Mouse (Mus musculus) stomach, embryonic 15.5 days (tissue): ENCODE measurements around the gene Scml4. TPM values are rescaled to one million over a fixed set of nuclear protein-coding genes. Genes with fewer than 3 reads are reported as not detected.
A peak's percentile ranks its signal among the peaks of the same experiment; 100 is the strongest.

Experiments used
- ATAC-seq: fragments of 200-750 bp; cut with Nextera tagmentation; 2 replicates; pipeline ENCODE4 v1.8.0; 2017; ENCODE audit warnings: low read depth, moderate number of reproducible peaks, moderate TSS enrichment; ENCODE audit not compliant: insufficient read depth, low FRiP score
- H3K27ac ChIP-seq: fragments of 300-500 bp; sonication (generic); 2 replicates; pipeline ENCODE4 v1.5.1; 2015; ENCODE audit warnings: mild to moderate bottlenecking, inconsistent platforms
- H3K27me3 ChIP-seq: fragments of 300-500 bp; sonication (generic); replicated peaks from 2 replicates; pipeline ENCODE4 v1.6.1; 2015; ENCODE audit warnings: inconsistent platforms
- H3K36me3 ChIP-seq: fragments of 300-500 bp; sonication (generic); 2 replicates; pipeline ENCODE4 v1.6.1; 2015; ENCODE audit warnings: inconsistent platforms
- H3K4me1 ChIP-seq: fragments of 300-500 bp; sonication (generic); 2 replicates; pipeline ENCODE4 v1.6.1; 2015; ENCODE audit warnings: inconsistent platforms
- H3K4me2 ChIP-seq: fragments of 300-500 bp; sonication (generic); 2 replicates; pipeline ENCODE4 v1.6.1; 2015; ENCODE audit warnings: mild to moderate bottlenecking, inconsistent platforms
- H3K4me3 ChIP-seq: fragments of 300-500 bp; sonication (generic); replicated peaks from 2 replicates; pipeline ENCODE4 v1.5.1; 2015; ENCODE audit warnings: inconsistent platforms
- H3K9ac ChIP-seq: fragments of 300-500 bp; sonication (generic); 2 replicates; pipeline ENCODE4 v1.6.1; 2015; ENCODE audit warnings: inconsistent platforms
- H3K9me3 ChIP-seq: fragments of 300-500 bp; sonication (generic); 2 replicates; pipeline ENCODE4 v1.6.1; 2016; ENCODE audit warnings: inconsistent platforms
- WGBS: fragments of 180-500 bp; shearing (Covaris S2); methylation state at CpG from one replicate; pipeline ENCODE4 v1.1.7; 2015; 5-methylcytosine and 5-hydroxymethylcytosine counted together
- polyA plus RNA-seq: library from polyadenylated mRNA; unstranded; fragments of >200 nt; fragmentation: Nextera tagmentation; extraction: Ambion mirVana; gene quantifications from 2 replicates; pipeline ENCODE4 v1.2.1, GENCODE M21; 2015

The Scml4 gene
- polyA plus RNA-seq, 1 experiment from 2014 or later: 11.6 TPM

DNA sequence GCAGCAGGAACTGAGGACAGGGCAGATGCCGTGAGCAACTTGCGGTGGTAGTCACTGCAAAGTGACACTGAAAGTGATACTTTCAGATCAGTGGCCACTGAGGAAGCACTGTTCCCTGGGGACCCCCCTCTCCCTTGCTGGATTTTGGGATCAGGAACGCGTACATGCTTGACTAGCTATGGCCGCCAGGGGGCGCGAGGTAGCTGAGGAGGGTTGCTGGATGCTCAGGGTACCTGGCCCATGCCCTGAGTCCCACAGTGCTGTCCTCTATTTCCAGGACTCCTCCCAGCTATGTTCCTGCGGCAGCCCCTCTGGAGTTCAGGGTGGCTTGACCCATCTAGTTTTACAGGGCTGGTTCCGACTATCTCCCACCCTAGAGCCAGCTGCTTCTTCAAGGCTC lies 17.8 kb upstream of the Scml4 start:
- H3K9me3 ChIP-seq: no peaks in the 10 kb centered on the region
- peak; percentile 56 for ATAC-seq
- H3K9ac ChIP-seq: no peak overlapping the region
- no peak overlapping the region for H3K4me2 ChIP-seq
- H3K4me3 ChIP-seq: no peak overlapping the region
- H3K36me3 ChIP-seq: no peaks in the 10 kb centered on the region
- no peaks in the 10 kb centered on the region for H3K27me3 ChIP-seq
- H3K4me1 ChIP-seq: no peaks in the 10 kb centered on the region
- WGBS: 19% methylated on average over 9 of the region's 9 CpGs
- H3K27ac ChIP-seq: no peak overlapping the region

DNA sequence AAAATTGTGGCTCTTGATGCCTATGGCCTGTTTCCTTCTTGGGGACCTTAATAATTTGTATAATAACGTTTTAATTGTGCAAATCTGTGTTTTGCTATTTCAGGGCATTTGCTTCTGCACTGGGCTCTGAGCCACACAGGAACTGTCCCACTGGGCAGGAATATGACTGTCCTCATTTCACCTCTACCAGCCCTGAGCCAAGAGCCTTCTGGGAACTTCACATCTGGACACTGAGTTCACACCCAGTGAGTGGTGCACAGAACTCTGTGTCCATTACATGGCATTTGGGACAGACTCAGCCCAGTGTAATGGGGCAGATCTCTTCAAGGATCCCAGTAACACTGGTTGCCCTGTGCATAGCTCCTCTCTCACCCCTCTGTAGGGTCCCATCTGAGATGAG lies 16.8 kb upstream of the Scml4 start:
- WGBS: 76% methylated on average over 1 of the region's 1 CpGs
- H3K9me3 ChIP-seq: no peaks in the 10 kb centered on the region
- H3K27me3 ChIP-seq: no peaks in the 10 kb centered on the region
- no peaks in the 10 kb centered on the region for H3K36me3 ChIP-seq
- no peak for ATAC-seq
- no peak overlapping the region for H3K9ac ChIP-seq
- no peak overlapping the region for H3K4me3 ChIP-seq
- H3K27ac ChIP-seq: no peak overlapping the region
- no peak overlapping the region for H3K4me2 ChIP-seq
- H3K4me1 ChIP-seq: no peaks in the 10 kb centered on the region

DNA sequence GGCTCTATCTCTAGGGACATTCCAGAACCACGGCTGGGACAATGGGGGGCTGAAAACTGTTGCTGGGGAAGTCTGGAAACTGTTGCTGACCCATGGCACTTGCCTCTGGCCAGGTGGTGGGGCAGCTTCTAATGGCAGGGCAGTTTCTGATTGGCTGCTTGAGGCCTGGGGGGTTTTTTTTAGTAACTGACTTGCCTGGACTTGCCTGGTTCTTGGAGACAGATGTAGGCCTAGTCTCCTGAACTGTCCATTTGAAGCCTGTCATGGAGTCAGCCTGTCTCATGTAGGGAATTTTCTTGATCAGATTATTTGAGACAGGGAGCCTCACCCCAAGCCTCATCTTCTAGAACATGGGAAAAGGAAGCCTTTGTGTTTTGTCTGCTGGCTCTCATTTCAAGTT lies 14.7 kb upstream of the Scml4 start:
- 43% methylated on average over 1 of the region's 1 CpGs for WGBS
- ATAC-seq: no peak
- Histone ChIP-seq H3K27me3 (no peaks in the 10 kb centered on the region), H3K27ac (no peak overlapping the region), H3K9ac (no peak overlapping the region), H3K36me3 (no peaks in the 10 kb centered on the region), H3K4me1 (no peaks in the 10 kb centered on the region), H3K4me2 (no peak overlapping the region), H3K9me3 (no peaks in the 10 kb centered on the region), H3K4me3 (no peak overlapping the region)

DNA sequence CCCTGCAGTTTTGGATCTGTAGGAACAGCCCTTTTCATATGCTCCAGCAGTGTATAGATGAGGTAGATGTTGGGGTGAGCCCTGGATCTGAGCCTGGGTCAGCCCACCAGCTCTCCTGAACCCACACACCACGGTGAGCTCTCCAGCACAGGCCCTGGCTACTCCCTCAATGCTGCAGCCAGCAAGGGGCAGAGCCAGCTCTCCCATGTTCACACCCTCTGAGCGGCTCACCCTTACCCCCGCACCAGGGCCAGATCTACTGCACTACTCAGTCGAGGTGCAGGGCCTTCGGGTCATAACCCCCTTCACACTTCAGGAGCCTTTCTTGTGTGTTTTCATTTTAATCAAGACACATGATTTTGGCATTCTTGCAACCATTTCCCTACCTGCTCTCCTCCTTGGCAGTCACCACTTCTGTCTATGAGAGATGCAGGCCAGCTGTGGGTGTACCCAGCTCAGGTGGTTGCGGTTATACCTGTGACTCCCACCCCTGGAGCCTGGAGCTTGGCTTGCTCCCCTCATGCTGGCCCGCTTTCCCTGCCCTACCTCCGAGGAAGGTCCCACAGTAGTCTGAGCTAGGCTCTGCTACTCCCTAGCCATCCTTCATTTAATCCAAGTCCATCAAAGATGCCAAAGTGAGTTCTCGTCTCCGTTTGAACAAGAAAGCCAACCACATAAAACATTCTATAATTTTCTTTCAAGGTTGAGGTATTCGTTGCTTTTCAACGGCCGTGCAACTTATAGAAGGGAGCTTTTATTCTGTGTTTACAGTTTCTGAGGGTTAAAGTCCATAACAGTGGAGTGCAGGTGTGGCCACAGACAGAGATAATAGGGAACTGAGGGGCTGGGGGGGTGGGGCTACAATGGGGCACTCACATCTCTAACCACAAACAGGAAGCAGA lies 11.7 kb upstream of the Scml4 start:
- Histone ChIP-seq H3K4me2 (peak overlapping the region; percentile 6; the same call in 1 of the 2 replicates), H3K36me3 (no peaks in the 10 kb centered on the region), H3K27ac (0 out of 2 replicates have a peak overlapping the region, but pooled peaks have one; percentile 21), H3K9me3 (no peaks in the 10 kb centered on the region), H3K4me3 (no peak overlapping the region), H3K27me3 (no peaks in the 10 kb centered on the region), H3K9ac (no peak overlapping the region), H3K4me1 (no peaks in the 10 kb centered on the region)
- 69% methylated on average over 13 of the region's 13 CpGs for WGBS
- ATAC-seq: peak; percentile 65

GRCm38 (mm10) chr10:42849081-42849400 lies 11.1 kb upstream of the Scml4 start:
- Histone ChIP-seq H3K36me3 (no peaks in the 10 kb centered on the region), H3K9me3 (no peaks in the 10 kb centered on the region), H3K9ac (no peak overlapping the region), H3K4me2 (no peak overlapping the region), H3K4me3 (no peak overlapping the region), H3K27me3 (no peaks in the 10 kb centered on the region), H3K27ac (0 out of 2 replicates have a peak overlapping the region, but pooled peaks have one; percentile 21), H3K4me1 (no peaks in the 10 kb centered on the region)
- 86% methylated on average over 7 of the region's 7 CpGs for WGBS
- ATAC-seq: peak; percentile 16; the same call in 1 of the 2 replicates

DNA sequence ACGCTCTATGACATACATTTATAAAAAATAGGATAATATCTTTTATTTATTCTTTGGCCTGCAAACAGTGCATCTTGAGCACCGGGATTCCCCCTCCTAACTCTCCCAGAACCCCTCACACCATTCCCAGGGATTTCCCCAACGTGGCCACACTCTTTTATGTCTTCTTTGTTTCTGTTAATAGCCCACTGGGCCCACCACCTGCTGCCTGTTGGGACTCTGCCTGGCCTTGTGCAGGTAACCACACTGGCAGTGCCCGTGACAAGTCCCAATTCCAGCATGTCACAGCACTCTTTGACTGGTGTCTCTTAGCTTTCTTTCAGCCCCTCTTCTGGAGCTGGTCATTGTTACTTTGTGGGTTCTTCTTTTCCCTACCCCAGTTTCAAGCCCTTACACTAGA lies 5.3 kb upstream of the Scml4 start:
- H3K4me1 ChIP-seq: 0 out of 2 replicates have a peak, but pooled peaks cover 1% of the 10 kb centered on the region
- H3K9ac ChIP-seq: no peak overlapping the region
- H3K36me3 ChIP-seq: no peaks in the 10 kb centered on the region
- H3K27me3 ChIP-seq: no peaks in the 10 kb centered on the region
- no peak overlapping the region for H3K4me2 ChIP-seq
- H3K27ac ChIP-seq: peak overlapping the region; percentile 57; the same call in 1 of the 2 replicates
- no peak overlapping the region for H3K4me3 ChIP-seq
- WGBS: 60% methylated on average over 4 of the region's 4 CpGs
- ATAC-seq: no peak
- H3K9me3 ChIP-seq: no peaks in the 10 kb centered on the region

DNA sequence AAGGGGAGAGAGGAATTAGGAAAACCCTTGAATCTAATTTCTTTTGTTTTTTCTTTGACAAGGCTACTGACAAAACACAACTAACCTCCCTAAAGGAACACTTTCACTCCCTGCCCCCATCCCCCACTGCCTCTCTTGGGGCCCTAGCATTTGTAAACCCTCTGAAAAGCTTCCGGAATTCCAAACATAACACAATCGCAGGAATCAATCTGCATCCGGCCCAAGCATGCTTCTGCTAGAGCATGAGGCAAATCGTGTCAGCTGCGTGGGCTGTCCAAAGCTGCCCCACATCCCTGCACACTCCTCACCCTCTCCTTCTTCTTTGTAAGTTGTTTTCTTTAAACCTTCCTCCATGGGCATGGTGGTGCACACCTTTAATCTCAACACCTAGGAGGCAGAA lies 4.9 kb upstream of the Scml4 start:
- peak overlapping the region; percentile 57 for H3K27ac ChIP-seq

GRCm38 (mm10) chr10:42856574-42856973 lies 3.6 kb upstream of the Scml4 start:
- no peak overlapping the region for H3K27ac ChIP-seq
- no peaks in the 10 kb centered on the region for H3K27me3 ChIP-seq
- H3K9me3 ChIP-seq: no peaks in the 10 kb centered on the region
- ATAC-seq: no peak
- H3K9ac ChIP-seq: no peak overlapping the region
- WGBS: 95% methylated on average over 9 of the region's 9 CpGs
- H3K4me3 ChIP-seq: no peak overlapping the region
- no peak overlapping the region for H3K4me2 ChIP-seq
- no peaks in the 10 kb centered on the region for H3K36me3 ChIP-seq
- 0 out of 2 replicates have a peak, but pooled peaks cover 3% of the 10 kb centered on the region for H3K4me1 ChIP-seq

More for the DNA sequence above, 4.9 kb upstream of the Scml4 start:
- 0 out of 2 replicates have a peak, but pooled peaks cover 3% of the 10 kb centered on the region for H3K4me1 ChIP-seq
- WGBS: 21% methylated on average over 5 of the region's 5 CpGs
- no peak overlapping the region for H3K9ac ChIP-seq
- H3K27me3 ChIP-seq: no peaks in the 10 kb centered on the region
- no peak overlapping the region for H3K4me3 ChIP-seq
- no peak for ATAC-seq
- H3K4me2 ChIP-seq: no peak overlapping the region
- H3K9me3 ChIP-seq: no peaks in the 10 kb centered on the region
- H3K36me3 ChIP-seq: no peaks in the 10 kb centered on the region

DNA sequence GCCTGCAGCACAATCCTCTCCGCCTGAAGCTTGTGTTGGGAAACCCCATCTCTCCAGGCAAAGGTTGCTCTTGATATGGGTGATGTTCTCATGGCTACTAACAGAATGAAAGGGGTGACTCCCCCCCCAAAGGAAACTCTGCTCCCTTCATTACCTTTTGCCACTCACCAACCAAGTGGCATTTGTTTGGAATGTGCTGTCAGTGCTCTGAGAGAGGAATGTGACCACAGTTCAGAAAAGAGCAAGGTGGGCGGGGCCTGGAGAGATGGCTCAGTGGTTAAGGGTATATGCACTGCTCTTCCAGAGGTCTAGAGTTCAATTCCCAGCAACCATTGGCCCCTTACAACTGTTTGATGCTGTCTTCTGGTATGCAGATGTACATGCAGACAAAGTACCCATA lies 3.1 kb upstream of the Scml4 start:
- no peaks in the 10 kb centered on the region for H3K9me3 ChIP-seq
- H3K4me2 ChIP-seq: no peak overlapping the region
- no peak overlapping the region for H3K9ac ChIP-seq
- no peaks in the 10 kb centered on the region for H3K27me3 ChIP-seq
- no peak overlapping the region for H3K4me3 ChIP-seq
- H3K36me3 ChIP-seq: no peaks in the 10 kb centered on the region
- 0 out of 2 replicates have a peak, but pooled peaks cover 3% of the 10 kb centered on the region for H3K4me1 ChIP-seq
- WGBS: 94% methylated on average over 2 of the region's 2 CpGs
- ATAC-seq: no peak
- H3K27ac ChIP-seq: no peak overlapping the region

- Histone ChIP-seq H3K9me3 (no peaks in the 10 kb centered on the region), H3K27me3 (no peaks in the 10 kb centered on the region), H3K4me1 (0 out of 2 replicates have a peak, but pooled peaks cover 6% of the 10 kb centered on the region), H3K27ac (no peak overlapping the region), H3K4me3 (no peak overlapping the region), H3K36me3 (no peaks in the 10 kb centered on the region), H3K4me2 (no peak overlapping the region), H3K9ac (no peak overlapping the region)
- no peak for ATAC-seq
- WGBS: 60% methylated on average over 2 of the region's 2 CpGs
These were observed 400 bp upstream of the Scml4 start for GRCm38 (mm10) chr10:42859781-42860158.

DNA sequence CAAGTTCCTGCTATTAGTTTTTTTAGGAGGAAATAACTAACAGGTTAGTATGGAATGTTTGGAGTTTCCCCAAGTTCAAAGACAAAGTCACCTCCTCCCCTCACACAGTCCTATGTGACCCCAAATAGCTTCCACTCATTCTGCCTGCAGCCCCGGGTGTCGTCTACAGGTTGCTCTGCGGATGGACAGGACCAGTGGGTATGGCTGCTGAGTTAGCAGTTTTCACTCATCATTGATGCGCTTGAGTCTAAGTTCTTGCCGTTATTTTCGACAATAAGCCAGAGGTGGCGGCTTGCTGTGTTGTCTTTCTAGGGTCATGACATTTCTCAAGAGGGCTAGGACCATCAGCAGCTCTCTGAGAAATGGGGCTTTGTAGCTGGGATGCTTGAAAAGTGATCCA lies 1.3 kb downstream of the Scml4 start:
- no peaks in the 10 kb centered on the region for H3K27me3 ChIP-seq
- H3K4me2 ChIP-seq: no peak overlapping the region
- ATAC-seq: no peak
- no peak overlapping the region for H3K4me3 ChIP-seq
- no peak overlapping the region for H3K27ac ChIP-seq
- 82% methylated on average over 7 of the region's 7 CpGs for WGBS
- no peaks in the 10 kb centered on the region for H3K36me3 ChIP-seq
- no peak overlapping the region for H3K9ac ChIP-seq
- 0 out of 2 replicates have a peak, but pooled peaks cover 6% of the 10 kb centered on the region for H3K4me1 ChIP-seq
- no peaks in the 10 kb centered on the region for H3K9me3 ChIP-seq

DNA sequence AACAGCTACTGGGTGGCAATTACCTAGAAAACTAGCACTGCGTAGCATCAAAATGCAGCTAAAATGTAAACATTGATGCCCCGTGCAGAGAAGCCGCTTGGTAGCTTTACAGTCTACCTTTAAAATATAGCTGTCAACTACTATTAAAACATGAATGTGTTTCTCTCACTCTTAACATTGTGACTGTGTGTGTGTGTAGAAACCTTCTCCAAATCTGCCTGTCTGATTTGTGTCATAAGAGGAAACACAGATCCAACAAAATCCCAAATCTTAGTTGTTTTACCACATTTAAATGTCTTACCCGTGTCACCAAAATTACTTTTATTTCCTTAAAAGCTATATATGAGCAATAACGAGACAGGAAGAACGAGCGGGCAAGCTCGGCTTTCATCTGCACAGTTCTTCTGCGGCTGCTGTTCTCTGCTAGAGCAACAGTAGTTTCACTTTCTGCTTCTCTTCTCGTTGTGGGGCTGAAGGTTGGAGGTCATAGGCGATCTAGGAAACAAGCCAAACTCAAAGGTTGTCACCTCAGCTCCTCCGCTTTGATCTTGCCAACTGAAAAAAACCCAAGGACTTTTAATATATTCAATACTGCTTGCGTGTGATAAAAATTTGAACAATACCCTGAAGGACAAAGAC lies 2.1 kb downstream of the Scml4 start:
- 0 out of 2 replicates have a peak, but pooled peaks cover 6% of the 10 kb centered on the region for H3K4me1 ChIP-seq
- ATAC-seq: no peak
- H3K9ac ChIP-seq: no peak overlapping the region
- H3K36me3 ChIP-seq: no peaks in the 10 kb centered on the region
- no peak overlapping the region for H3K27ac ChIP-seq
- peak overlapping the region; percentile 40 for H3K4me2 ChIP-seq
- no peak overlapping the region; the same call in 1 of the 2 replicates for H3K4me3 ChIP-seq
- no peaks in the 10 kb centered on the region for H3K27me3 ChIP-seq
- no peaks in the 10 kb centered on the region for H3K9me3 ChIP-seq
- 45% methylated on average over 13 of the region's 13 CpGs for WGBS
